Mouse (Mus musculus): Measurements from ENCODE around the gene Ndst2. TPM values are rescaled to one million over a fixed set of nuclear protein-coding genes. Genes with fewer than 3 reads are reported as not detected.

Gene Ndst2
- polyA plus RNA-seq, 1 experiment from 2014 or later = 28.1 TPM

GRCm38 (mm10) chr14:20701554-20701953 is 32.8 kb downstream of the Ndst2 start:
- H3K9ac ChIP-seq (replicated peaks; ENCODE audit: low read depth, low read length) = no peak overlapping the region
- no peak overlapping the region for H3K27ac ChIP-seq (ENCODE audit: low read length)
- H3K36me3 ChIP-seq (ENCODE audit: control insufficient read depth, insufficient read depth, low read length) = peaks cover 21% of the 10 kb centered on the region; the same call in 1 of the 2 replicates
- WGBS = 74% methylated on average over 8 of the region's 8 CpGs
- H3K4me2 ChIP-seq (replicated peaks; ENCODE audit: low read depth, low read length) = peak overlapping the region; percentile 62
- no peaks in the 10 kb centered on the region for H3K9me3 ChIP-seq (ENCODE audit: control insufficient read depth, low read depth, low read length)
- peak overlapping the region; percentile 73; the same call in 1 of the 2 replicates for H3K4me3 ChIP-seq (ENCODE audit: low read depth, low read length)
- H3K27me3 ChIP-seq (ENCODE audit: control insufficient read depth, insufficient read depth, low read length) = no peaks in the 10 kb centered on the region
- H3K4me1 ChIP-seq (ENCODE audit: control insufficient read depth, insufficient read depth, low read length) = peaks cover 35% of the 10 kb centered on the region
- no peak for ATAC-seq (ENCODE audit: insufficient number of reproducible peaks, insufficient read depth, low FRiP score, low read depth)

GRCm38 (mm10) chr14:20700362-20700761 is 34.0 kb downstream of the Ndst2 start:
- peaks cover 43% of the 10 kb centered on the region for H3K4me1 ChIP-seq (ENCODE audit: control insufficient read depth, insufficient read depth, low read length)
- no peak for ATAC-seq (ENCODE audit: insufficient number of reproducible peaks, insufficient read depth, low FRiP score, low read depth)
- H3K27ac ChIP-seq (ENCODE audit: low read length) = no peak overlapping the region
- H3K27me3 ChIP-seq (ENCODE audit: control insufficient read depth, insufficient read depth, low read length) = no peaks in the 10 kb centered on the region
- no peak overlapping the region for H3K9ac ChIP-seq (replicated peaks; ENCODE audit: low read depth, low read length)
- no peak overlapping the region for H3K4me3 ChIP-seq (ENCODE audit: low read depth, low read length)
- peaks cover 21% of the 10 kb centered on the region; the same call in 1 of the 2 replicates for H3K36me3 ChIP-seq (ENCODE audit: control insufficient read depth, insufficient read depth, low read length)
- H3K4me2 ChIP-seq (replicated peaks; ENCODE audit: low read depth, low read length) = no peak overlapping the region
- no peaks in the 10 kb centered on the region for H3K9me3 ChIP-seq (ENCODE audit: control insufficient read depth, low read depth, low read length)
- 73% methylated on average over 3 of the region's 3 CpGs for WGBS

GRCm38 (mm10) chr14:20698515-20698914 is 35.8 kb downstream of the Ndst2 start:
- Histone ChIP-seq H3K4me3 (ENCODE audit: low read depth, low read length) (no peak overlapping the region), H3K9me3 (ENCODE audit: control insufficient read depth, low read depth, low read length) (no peaks in the 10 kb centered on the region), H3K27ac (ENCODE audit: low read length) (no peak overlapping the region), H3K9ac (replicated peaks; ENCODE audit: low read depth, low read length) (no peak overlapping the region), H3K36me3 (ENCODE audit: control insufficient read depth, insufficient read depth, low read length) (peaks cover 19% of the 10 kb centered on the region), H3K4me2 (replicated peaks; ENCODE audit: low read depth, low read length) (no peak overlapping the region), H3K4me1 (ENCODE audit: control insufficient read depth, insufficient read depth, low read length) (peaks cover 40% of the 10 kb centered on the region), H3K27me3 (ENCODE audit: control insufficient read depth, insufficient read depth, low read length) (no peaks in the 10 kb centered on the region)
- 94% methylated on average over 2 of the region's 2 CpGs for WGBS
- no peak for ATAC-seq (ENCODE audit: insufficient number of reproducible peaks, insufficient read depth, low FRiP score, low read depth)

GRCm38 (mm10) chr14:20696986-20697385 is 37.4 kb downstream of the Ndst2 start:
- peaks cover 34% of the 10 kb centered on the region for H3K36me3 ChIP-seq (ENCODE audit: control insufficient read depth, insufficient read depth, low read length)
- H3K4me2 ChIP-seq (replicated peaks; ENCODE audit: low read depth, low read length) = peak overlapping the region; percentile 78
- ATAC-seq (ENCODE audit: insufficient number of reproducible peaks, insufficient read depth, low FRiP score, low read depth) = no peak
- no peaks in the 10 kb centered on the region for H3K27me3 ChIP-seq (ENCODE audit: control insufficient read depth, insufficient read depth, low read length)
- H3K27ac ChIP-seq (ENCODE audit: low read length) = no peak overlapping the region
- H3K4me3 ChIP-seq (ENCODE audit: low read depth, low read length) = peak overlapping the region; percentile 82
- H3K4me1 ChIP-seq (ENCODE audit: control insufficient read depth, insufficient read depth, low read length) = peaks cover 39% of the 10 kb centered on the region
- H3K9ac ChIP-seq (replicated peaks; ENCODE audit: low read depth, low read length) = no peak overlapping the region
- H3K9me3 ChIP-seq (ENCODE audit: control insufficient read depth, low read depth, low read length) = no peaks in the 10 kb centered on the region
- 16% methylated on average over 1 of the region's 1 CpGs for WGBS

- ATAC-seq (ENCODE audit: insufficient number of reproducible peaks, insufficient read depth, low FRiP score, low read depth) = no peak
Observed at GRCm38 (mm10) chr14:20695761-20696520, 38.4 kb downstream of the Ndst2 start.

GRCm38 (mm10) chr14:20694884-20695760 is 39.2 kb downstream of the Ndst2 start, which contains the start of gene Fut11:
Gene Fut11 (plus strand): TSS chr14:20694968.
- Histone ChIP-seq H3K36me3 (ENCODE audit: control insufficient read depth, insufficient read depth, low read length) (peaks cover 45% of the 10 kb centered on the region), H3K27ac (ENCODE audit: low read length) (peak within 1 kb of the TSS; percentile 98), H3K9me3 (ENCODE audit: control insufficient read depth, low read depth, low read length) (no peaks in the 10 kb centered on the region), H3K4me2 (replicated peaks; ENCODE audit: low read depth, low read length) (peak within 1 kb of the TSS; percentile 78), H3K27me3 (ENCODE audit: control insufficient read depth, insufficient read depth, low read length) (no peaks in the 10 kb centered on the region), H3K4me3 (ENCODE audit: low read depth, low read length) (peak within 1 kb of the TSS; percentile 82), H3K9ac (replicated peaks; ENCODE audit: low read depth, low read length) (peak within 1 kb of the TSS; percentile 82), H3K4me1 (ENCODE audit: control insufficient read depth, insufficient read depth, low read length) (peaks cover 24% of the 10 kb centered on the region)
- ATAC-seq (ENCODE audit: insufficient number of reproducible peaks, insufficient read depth, low FRiP score, low read depth) = peak; percentile 93
- under 1% methylated on average over 111 of the region's 111 CpGs for WGBS

More at GRCm38 (mm10) chr14:20695761-20696520, 38.4 kb downstream of the Ndst2 start:
- Histone ChIP-seq H3K36me3 (ENCODE audit: control insufficient read depth, insufficient read depth, low read length) (peaks cover 44% of the 10 kb centered on the region), H3K4me2 (replicated peaks; ENCODE audit: low read depth, low read length) (peak overlapping the region; percentile 78), H3K27me3 (ENCODE audit: control insufficient read depth, insufficient read depth, low read length) (no peaks in the 10 kb centered on the region), H3K9ac (replicated peaks; ENCODE audit: low read depth, low read length) (peak overlapping the region; percentile 82), H3K9me3 (ENCODE audit: control insufficient read depth, low read depth, low read length) (no peaks in the 10 kb centered on the region), H3K4me3 (ENCODE audit: low read depth, low read length) (peak overlapping the region; percentile 82), H3K4me1 (ENCODE audit: control insufficient read depth, insufficient read depth, low read length) (peaks cover 31% of the 10 kb centered on the region), H3K27ac (ENCODE audit: low read length) (peak overlapping the region; percentile 98)
- 14% methylated on average over 27 of the region's 27 CpGs for WGBS

GRCm38 (mm10) chr14:20694185-20694883 is 40.0 kb downstream of the Ndst2 start:
- 40% methylated on average over 13 of the region's 13 CpGs for WGBS
- H3K9me3 ChIP-seq (ENCODE audit: control insufficient read depth, low read depth, low read length) = no peaks in the 10 kb centered on the region
- ATAC-seq (ENCODE audit: insufficient number of reproducible peaks, insufficient read depth, low FRiP score, low read depth) = peak; percentile 14; the same call in 1 of the 2 replicates

GRCm38 (mm10) chr14:20693589-20694101 is 40.7 kb downstream of the Ndst2 start:
- Histone ChIP-seq H3K27ac (ENCODE audit: low read length) (no peak overlapping the region), H3K4me1 (ENCODE audit: control insufficient read depth, insufficient read depth, low read length) (peaks cover 23% of the 10 kb centered on the region), H3K27me3 (ENCODE audit: control insufficient read depth, insufficient read depth, low read length) (no peaks in the 10 kb centered on the region), H3K9me3 (ENCODE audit: control insufficient read depth, low read depth, low read length) (no peaks in the 10 kb centered on the region), H3K4me3 (ENCODE audit: low read depth, low read length) (no peak overlapping the region), H3K36me3 (ENCODE audit: control insufficient read depth, insufficient read depth, low read length) (peaks cover 60% of the 10 kb centered on the region), H3K4me2 (replicated peaks; ENCODE audit: low read depth, low read length) (no peak overlapping the region), H3K9ac (replicated peaks; ENCODE audit: low read depth, low read length) (no peak overlapping the region)
- ATAC-seq (ENCODE audit: insufficient number of reproducible peaks, insufficient read depth, low FRiP score, low read depth) = no peak
- WGBS = 91% methylated on average over 10 of the region's 10 CpGs

More at GRCm38 (mm10) chr14:20694185-20694883, 40.0 kb downstream of the Ndst2 start:
- peaks cover 23% of the 10 kb centered on the region for H3K4me1 ChIP-seq (ENCODE audit: control insufficient read depth, insufficient read depth, low read length)
- H3K9ac ChIP-seq (replicated peaks; ENCODE audit: low read depth, low read length) = peak overlapping the region; percentile 82
- H3K27me3 ChIP-seq (ENCODE audit: control insufficient read depth, insufficient read depth, low read length) = no peaks in the 10 kb centered on the region
- peak overlapping the region; percentile 78 for H3K4me2 ChIP-seq (replicated peaks; ENCODE audit: low read depth, low read length)
- peaks cover 53% of the 10 kb centered on the region for H3K36me3 ChIP-seq (ENCODE audit: control insufficient read depth, insufficient read depth, low read length)
- H3K4me3 ChIP-seq (ENCODE audit: low read depth, low read length) = peak overlapping the region; percentile 82
- H3K27ac ChIP-seq (ENCODE audit: low read length) = peak overlapping the region; percentile 98
